Mouse (Mus musculus) embryonic facial prominence, embryonic 14.5 days (tissue): ENCODE data around the gene Rps27. TPM values are rescaled to one million over a fixed set of nuclear protein-coding genes. Genes with fewer than 3 reads are reported as not detected.

Experiments
- ATAC-seq: fragments of 200-750 bp; cut with Nextera tagmentation; 2 replicates; pipeline ENCODE4 v1.8.0; 2017; ENCODE audit warnings: low read depth, moderate number of reproducible peaks, moderate TSS enrichment
- DNase-seq: peaks from one replicate; pipeline ENCODE4 v3.0.0-alpha.2; 2015; ENCODE audit warnings: low spot score
- H3K27ac ChIP-seq: fragments of 300-500 bp; sonication (generic); replicated peaks from 2 replicates; pipeline ENCODE4 v1.5.1; 2014; ENCODE audit warnings: low read depth, mild to moderate bottlenecking, low read length, moderate library complexity
- H3K27me3 ChIP-seq: fragments of 300-500 bp; sonication (generic); replicated peaks from 2 replicates; pipeline ENCODE4 v1.6.1; 2014; ENCODE audit warnings: low read length; ENCODE audit not compliant: control insufficient read depth, insufficient read depth
- H3K36me3 ChIP-seq: fragments of 300-500 bp; sonication (generic); 2 replicates; pipeline ENCODE4 v1.6.1; 2014; ENCODE audit warnings: low read length, mixed read lengths; ENCODE audit not compliant: control insufficient read depth, insufficient read depth
- H3K4me1 ChIP-seq: fragments of 300-500 bp; sonication (generic); 2 replicates; pipeline ENCODE4 v1.6.1; 2014; ENCODE audit warnings: antibody characterized with exemption, low read length; ENCODE audit not compliant: control insufficient read depth, insufficient read depth
- H3K4me2 ChIP-seq: fragments of 300-500 bp; sonication (generic); 2 replicates; pipeline ENCODE4 v1.6.1; 2014; ENCODE audit warnings: low read depth, mild to moderate bottlenecking, low read length, moderate library complexity, mixed read lengths
- H3K4me3 ChIP-seq: fragments of 300-500 bp; sonication (generic); 2 replicates; pipeline ENCODE4 v1.5.1; 2014; ENCODE audit warnings: low read depth, mild to moderate bottlenecking, low read length
- H3K9ac ChIP-seq: fragments of 300-500 bp; sonication (generic); 2 replicates; pipeline ENCODE4 v1.6.1; 2014; ENCODE audit warnings: low read depth, mild to moderate bottlenecking, low read length, moderate library complexity, mixed read lengths
- H3K9me3 ChIP-seq: fragments of 300-500 bp; sonication (generic); 2 replicates; pipeline ENCODE4 v1.6.1; 2016; ENCODE audit warnings: low read length; ENCODE audit not compliant: control insufficient read depth
- WGBS: fragments of 180-500 bp; shearing (Covaris S2); extraction: QIAGEN DNeasy Blood & Tissue Kit; methylation state at CpG from one replicate; pipeline ENCODE4 v1.1.7; 2014; 5-methylcytosine and 5-hydroxymethylcytosine counted together
- polyA plus RNA-seq: library from polyadenylated mRNA; unstranded; fragments of >200 nt; fragmentation: Nextera tagmentation; extraction: Ambion mirVana; gene quantifications from 2 replicates; pipeline ENCODE4 v1.2.1, GENCODE M21; 2014

Rps27 gene
- polyA plus RNA-seq, 1 experiment from 2014 or later = 2,268 TPM

GRCm38 (mm10) chr3:90208662-90209061 is 4.8 kb downstream of the Rps27 start:
- no peaks in the 10 kb centered on the region for H3K9me3 ChIP-seq
- no peaks in the 10 kb centered on the region for H3K27me3 ChIP-seq
- H3K4me2 ChIP-seq = no peak overlapping the region
- H3K9ac ChIP-seq = no peak overlapping the region
- H3K4me3 ChIP-seq = no peak overlapping the region
- 67% methylated on average over 2 of the region's 2 CpGs for WGBS
- H3K4me1 ChIP-seq = peaks cover 13% of the 10 kb centered on the region
- no peak overlapping the region for H3K27ac ChIP-seq
- H3K36me3 ChIP-seq = peaks cover 53% of the 10 kb centered on the region
- ATAC-seq (no peak), DNase-seq (peak; percentile 26)

GRCm38 (mm10) chr3:90204582-90204981 is 8.9 kb downstream of the Rps27 start:
- no peak for ATAC-seq
- H3K4me2 ChIP-seq = no peak overlapping the region
- H3K27ac ChIP-seq = no peak overlapping the region
- no peak overlapping the region for H3K4me3 ChIP-seq
- H3K4me1 ChIP-seq = no peaks in the 10 kb centered on the region
- H3K27me3 ChIP-seq = no peaks in the 10 kb centered on the region
- no peak overlapping the region for H3K9ac ChIP-seq
- 99% methylated on average over 2 of the region's 2 CpGs for WGBS
- DNase-seq = no peak
- H3K9me3 ChIP-seq = no peaks in the 10 kb centered on the region
- peaks cover 21% of the 10 kb centered on the region for H3K36me3 ChIP-seq

- Histone ChIP-seq H3K9ac (no peak overlapping the region), H3K36me3 (peaks cover 11% of the 10 kb centered on the region; the same call in 1 of the 2 replicates), H3K4me3 (no peak overlapping the region), H3K4me2 (no peak overlapping the region), H3K9me3 (no peaks in the 10 kb centered on the region), H3K4me1 (no peaks in the 10 kb centered on the region), H3K27me3 (no peaks in the 10 kb centered on the region), H3K27ac (no peak overlapping the region)
- ATAC-seq = no peak
- 63% methylated on average over 5 of the region's 5 CpGs for WGBS
- DNase-seq = no peak
Measured at GRCm38 (mm10) chr3:90203619-90204018, 9.8 kb downstream of the Rps27 start.

GRCm38 (mm10) chr3:90202884-90203283 is 10.6 kb downstream of the Rps27 start:
- no peak overlapping the region for H3K27ac ChIP-seq
- H3K9me3 ChIP-seq = no peaks in the 10 kb centered on the region
- H3K9ac ChIP-seq = no peak overlapping the region
- DNase-seq = no peak
- H3K4me3 ChIP-seq = no peak overlapping the region
- no peak overlapping the region for H3K4me2 ChIP-seq
- 58% methylated on average over 1 of the region's 1 CpGs for WGBS
- no peaks in the 10 kb centered on the region for H3K27me3 ChIP-seq
- ATAC-seq = no peak
- peaks cover 4% of the 10 kb centered on the region; the same call in 1 of the 2 replicates for H3K36me3 ChIP-seq
- H3K4me1 ChIP-seq = no peaks in the 10 kb centered on the region

- no peak overlapping the region for H3K27ac ChIP-seq
- H3K36me3 ChIP-seq = no peaks in the 10 kb centered on the region
- no peak overlapping the region for H3K4me2 ChIP-seq
- H3K9me3 ChIP-seq = no peaks in the 10 kb centered on the region
- no peak overlapping the region for H3K4me3 ChIP-seq
- ATAC-seq = no peak
- DNase-seq = no peak
- WGBS = 87% methylated on average over 1 of the region's 1 CpGs
- no peak overlapping the region for H3K9ac ChIP-seq
- no peaks in the 10 kb centered on the region for H3K4me1 ChIP-seq
- H3K27me3 ChIP-seq = no peaks in the 10 kb centered on the region
Measured at GRCm38 (mm10) chr3:90197548-90197947, 15.9 kb downstream of the Rps27 start.

GRCm38 (mm10) chr3:90195644-90196043 is 17.8 kb downstream of the Rps27 start:
- H3K4me1 ChIP-seq = no peaks in the 10 kb centered on the region
- no peak overlapping the region for H3K9ac ChIP-seq
- DNase-seq (no peak), ATAC-seq (no peak)
- H3K27me3 ChIP-seq = no peaks in the 10 kb centered on the region
- no peak overlapping the region for H3K27ac ChIP-seq
- H3K36me3 ChIP-seq = no peaks in the 10 kb centered on the region
- WGBS = 62% methylated on average over 1 of the region's 1 CpGs
- no peaks in the 10 kb centered on the region for H3K9me3 ChIP-seq
- no peak overlapping the region for H3K4me3 ChIP-seq
- no peak overlapping the region for H3K4me2 ChIP-seq

GRCm38 (mm10) chr3:90194759-90195158 is 18.7 kb downstream of the Rps27 start:
- no peak overlapping the region for H3K27ac ChIP-seq
- H3K4me1 ChIP-seq = no peaks in the 10 kb centered on the region
- ATAC-seq (peak; percentile 55; the same call in 1 of the 2 replicates), DNase-seq (peak; percentile 26)
- no peak overlapping the region for H3K4me2 ChIP-seq
- no peaks in the 10 kb centered on the region for H3K27me3 ChIP-seq
- no peaks in the 10 kb centered on the region for H3K9me3 ChIP-seq
- H3K4me3 ChIP-seq = no peak overlapping the region
- H3K9ac ChIP-seq = no peak overlapping the region
- 39% methylated on average over 4 of the region's 4 CpGs for WGBS
- H3K36me3 ChIP-seq = no peaks in the 10 kb centered on the region

- H3K9me3 ChIP-seq = no peaks in the 10 kb centered on the region
- H3K4me3 ChIP-seq = no peak overlapping the region
- DNase-seq = no peak
- H3K4me2 ChIP-seq = no peak overlapping the region
- no peak for ATAC-seq
- no peaks in the 10 kb centered on the region for H3K27me3 ChIP-seq
- no peak overlapping the region for H3K9ac ChIP-seq
- no peak overlapping the region for H3K27ac ChIP-seq
- H3K36me3 ChIP-seq = no peaks in the 10 kb centered on the region
- H3K4me1 ChIP-seq = no peaks in the 10 kb centered on the region
- WGBS = 66% methylated on average over 11 of the region's 11 CpGs
Measured at GRCm38 (mm10) chr3:90190859-90191510, 22.5 kb downstream of the Rps27 start.

GRCm38 (mm10) chr3:90183581-90183980 is 29.9 kb downstream of the Rps27 start:
- Histone ChIP-seq H3K9me3 (no peaks in the 10 kb centered on the region), H3K4me1 (no peaks in the 10 kb centered on the region), H3K27me3 (no peaks in the 10 kb centered on the region), H3K9ac (no peak overlapping the region), H3K4me3 (no peak overlapping the region), H3K27ac (no peak overlapping the region), H3K36me3 (no peaks in the 10 kb centered on the region), H3K4me2 (no peak overlapping the region)
- no peak for DNase-seq
- 76% methylated on average over 3 of the region's 3 CpGs for WGBS
- ATAC-seq = no peak
